Mouse (Mus musculus) brown adipose tissue, adult 24 weeks (tissue): ENCODE data around the gene AW551984. TPM values are rescaled to one million over a fixed set of nuclear protein-coding genes. Genes with fewer than 3 reads are reported as not detected.

Source experiments
- H3K27ac ChIP-seq: fragments of 200-500 bp; replicated peaks from 2 replicates; pipeline ENCODE4 v1.5.1; 2012; ENCODE audit warnings: low read depth, mild to moderate bottlenecking, low read length
- H3K4me1 ChIP-seq: fragments of 200-500 bp; 2 replicates; pipeline ENCODE4 v1.6.1; 2012; ENCODE audit warnings: low read length, mixed read lengths; ENCODE audit not compliant: control insufficient read depth, insufficient read depth, insufficient read length
- H3K4me3 ChIP-seq: fragments of 200-500 bp; 2 replicates; pipeline ENCODE4 v1.5.1; 2012; ENCODE audit warnings: low read depth, mild to moderate bottlenecking, low read length, moderate library complexity; ENCODE audit not compliant: insufficient read depth
- polyA plus RNA-seq: library from polyadenylated mRNA; stranded (reverse); fragments of >200 nt; gene quantifications from 2 replicates; pipeline ENCODE4 v1.2.4, GENCODE M21; 2012; ENCODE audit not compliant: missing spikeins, insufficient read depth, insufficient read length

Gene AW551984
- polyA plus RNA-seq, 1 experiment = not detected

- H3K27ac ChIP-seq = no peak overlapping the region
- no peak overlapping the region for H3K4me3 ChIP-seq
- H3K4me1 ChIP-seq = no peaks in the 10 kb centered on the region
Observed at GRCm38 (mm10) chr9:39558349-39558647, 45.9 kb downstream of the AW551984 start.

- no peak overlapping the region for H3K4me3 ChIP-seq
- no peak overlapping the region for H3K27ac ChIP-seq
- H3K4me1 ChIP-seq = no peaks in the 10 kb centered on the region
Observed at GRCm38 (mm10) chr9:39557529-39558348, 46.5 kb downstream of the AW551984 start.

GRCm38 (mm10) chr9:39553946-39554345 is 50.3 kb downstream of the AW551984 start, which contains the start of gene Olfr958:
Gene Olfr958, minus strand, starts transcription at chr9:39554054.
- H3K4me1 ChIP-seq = no peaks in the 10 kb centered on the region
- H3K4me3 ChIP-seq = no peak within 1 kb of the TSS
- no peak within 1 kb of the TSS for H3K27ac ChIP-seq

- Histone ChIP-seq H3K27ac (no peak overlapping the region), H3K4me1 (no peaks in the 10 kb centered on the region), H3K4me3 (no peak overlapping the region)
Observed at GRCm38 (mm10) chr9:39550806-39551205, 53.4 kb downstream of the AW551984 start.

Other genes starting within 250 kb of the AW551984 start
- gene Olfr951, start 217.0 kb downstream of the AW551984 start, polyA plus RNA-seq = not detected in 2 replicates
- gene Olfr952, start 177.3 kb downstream of the AW551984 start, polyA plus RNA-seq = not detected in 2 replicates
- not detected in 2 replicates for gene Olfr954, start 147.7 kb downstream of the AW551984 start, polyA plus RNA-seq
- gene Olfr955, start 132.5 kb downstream of the AW551984 start, polyA plus RNA-seq = not detected in 2 replicates
- gene Olfr44, start 110.4 kb downstream of the AW551984 start, polyA plus RNA-seq = not detected in 2 replicates
- gene Olfr957, start 88.6 kb downstream of the AW551984 start, polyA plus RNA-seq = not detected in 2 replicates
- gene Olfr958, start 50.3 kb downstream of the AW551984 start, polyA plus RNA-seq = not detected in 2 replicates
- not detected in 2 replicates for gene Olfr959, start 28.8 kb downstream of the AW551984 start, polyA plus RNA-seq
- not detected in 2 replicates for gene Olfr148, start 6.3 kb upstream of the AW551984 start, polyA plus RNA-seq
- gene Olfr960, start 17.0 kb upstream of the AW551984 start, polyA plus RNA-seq = not detected in 2 replicates
- gene Olfr961, start 40.7 kb upstream of the AW551984 start, polyA plus RNA-seq = not detected in 2 replicates
- not detected in 2 replicates for gene Olfr963, start 62.8 kb upstream of the AW551984 start, polyA plus RNA-seq
- not detected in 2 replicates for gene Olfr149, start 102.7 kb upstream of the AW551984 start, polyA plus RNA-seq
- not detected in 2 replicates for gene Olfr965, start 107.0 kb upstream of the AW551984 start, polyA plus RNA-seq
- not detected in 2 replicates for gene Olfr150, start 126.6 kb upstream of the AW551984 start, polyA plus RNA-seq
- not detected in 2 replicates for gene Olfr967, start 141.8 kb upstream of the AW551984 start, polyA plus RNA-seq
- gene Olfr968, start 178.8 kb upstream of the AW551984 start, polyA plus RNA-seq = not detected in 2 replicates
- gene Olfr969, start 186.5 kb upstream of the AW551984 start, polyA plus RNA-seq = not detected in 2 replicates
- gene Olfr970, start 204.5 kb upstream of the AW551984 start, polyA plus RNA-seq = not detected in 2 replicates
- not detected in 2 replicates for gene Olfr971, start 232.5 kb upstream of the AW551984 start, polyA plus RNA-seq